Mouse (Mus musculus): ENCODE results near the gene Lrrc37a. TPM values are rescaled to one million over a fixed set of nuclear protein-coding genes. Genes with fewer than 3 reads are reported as not detected.
A peak's percentile ranks its signal among the peaks of the same experiment; 100 is the strongest.

The Lrrc37a gene
- total RNA-seq, 2 experiments from 2014 or later = not detected

GRCm38 (mm10) chr11:103402738-103403137 is 101.7 kb downstream of the Lrrc37a start:
- ATAC-seq (replicated peaks; ENCODE audit: low FRiP score, poor library complexity, severe bottlenecking) = no peak

DNA sequence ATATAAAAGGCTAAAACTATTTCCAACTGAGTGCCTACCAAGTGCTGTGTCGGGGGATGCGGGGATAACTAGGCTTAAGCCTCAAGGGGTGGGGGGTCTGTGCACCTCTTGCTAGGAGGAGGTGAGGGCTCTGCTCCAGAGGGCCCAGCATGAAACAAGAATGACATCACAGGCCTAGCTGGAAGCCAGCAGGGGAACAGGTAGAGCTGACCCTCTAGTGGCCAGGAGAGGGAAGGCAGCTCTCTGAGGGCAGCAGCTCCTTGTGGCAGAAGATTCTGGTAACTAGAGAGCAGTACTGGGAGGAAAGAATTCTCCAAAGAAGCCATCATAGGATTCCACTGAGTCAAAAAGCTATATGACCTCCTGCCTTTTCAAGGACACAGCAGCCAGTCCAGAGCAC is 102.2 kb downstream of the Lrrc37a start:
- ATAC-seq (replicated peaks; ENCODE audit: low FRiP score, poor library complexity, severe bottlenecking) = peak; percentile 71; the same call in 1 of the 2 replicates

Other genes with a start within 250 kb of the Lrrc37a start
- 1.5 and 2.7 TPM in 2 replicates for gene Map3k14, start 237.1 kb downstream of the Lrrc37a start, total RNA-seq (2015; ENCODE audit: low replicate concordance)
- 2.8 and 4.3 TPM in 2 replicates for gene Map3k14, start 237.1 kb downstream of the Lrrc37a start, total RNA-seq (2017; ENCODE audit: low replicate concordance)
- 5.6 and 7.9 TPM in 2 replicates for gene Arhgap27, start 140.9 kb downstream of the Lrrc37a start, total RNA-seq (2015; ENCODE audit: low replicate concordance)
- 4.9 and 5.7 TPM in 2 replicates for gene Arhgap27, start 140.9 kb downstream of the Lrrc37a start, total RNA-seq (2017; ENCODE audit: low replicate concordance)
- gene Plekhm1, start 91.9 kb downstream of the Lrrc37a start, total RNA-seq (2015; ENCODE audit: low replicate concordance) = 27.9 and 36.4 TPM in 2 replicates
- gene Plekhm1, start 91.9 kb downstream of the Lrrc37a start, total RNA-seq (2017; ENCODE audit: low replicate concordance) = 25.6 and 25.7 TPM in 2 replicates
- gene Gm884, start 116.5 kb upstream of the Lrrc37a start, total RNA-seq (2015; ENCODE audit: low replicate concordance) = not detected in 2 replicates
- gene Gm884, start 116.5 kb upstream of the Lrrc37a start, total RNA-seq (2017; ENCODE audit: low replicate concordance) = not detected in 2 replicates
- not detected in 2 replicates for gene Lyzl6, start 134.3 kb upstream of the Lrrc37a start, total RNA-seq (2015; ENCODE audit: low replicate concordance)
- not detected in 2 replicates for gene Lyzl6, start 134.3 kb upstream of the Lrrc37a start, total RNA-seq (2017; ENCODE audit: low replicate concordance)
- gene Rprml, start 145.0 kb upstream of the Lrrc37a start, total RNA-seq (2015; ENCODE audit: low replicate concordance) = not detected in 2 replicates
- gene Rprml, start 145.0 kb upstream of the Lrrc37a start, total RNA-seq (2017; ENCODE audit: low replicate concordance) = not detected in 2 replicates
- 8.8 and 11.7 TPM in 2 replicates for gene Gosr2, start 193.3 kb upstream of the Lrrc37a start, total RNA-seq (2015; ENCODE audit: low replicate concordance)
- gene Gosr2, start 193.3 kb upstream of the Lrrc37a start, total RNA-seq (2017; ENCODE audit: low replicate concordance) = 11.2 and 17.0 TPM in 2 replicates
- not detected in 2 replicates for gene Wnt9b, start 245.2 kb upstream of the Lrrc37a start, total RNA-seq (2015; ENCODE audit: low replicate concordance)
- not detected in 2 replicates for gene Wnt9b, start 245.2 kb upstream of the Lrrc37a start, total RNA-seq (2017; ENCODE audit: low replicate concordance)

Measured in erythroblast, adult 5-6 weeks (primary cell).